Mouse (Mus musculus) lung, embryonic 16.5 days (tissue): ENCODE measurements around the gene Cyp4a14. TPM values are rescaled to one million over a fixed set of nuclear protein-coding genes. Genes with fewer than 3 reads are reported as not detected.

Experiments
- ATAC-seq: fragments of 200-750 bp; cut with Nextera tagmentation; 2 replicates; pipeline ENCODE4 v1.8.0; 2017; ENCODE audit warnings: low read depth, mild to moderate bottlenecking, moderate library complexity
- H3K27ac ChIP-seq: fragments of 300-500 bp; sonication (generic); 2 replicates; pipeline ENCODE4 v1.5.1; 2014; ENCODE audit warnings: mild to moderate bottlenecking, control low read depth, low read length
- H3K27me3 ChIP-seq: fragments of 300-500 bp; sonication (generic); 2 replicates; pipeline ENCODE4 v1.6.1; 2014; ENCODE audit warnings: low read depth, low read length, mixed read lengths; ENCODE audit not compliant: control insufficient read depth, insufficient read depth
- H3K36me3 ChIP-seq: fragments of 300-500 bp; sonication (generic); 2 replicates; pipeline ENCODE4 v1.6.1; 2014; ENCODE audit warnings: low read length; ENCODE audit not compliant: control insufficient read depth, insufficient read depth
- H3K4me1 ChIP-seq: fragments of 300-500 bp; sonication (generic); replicated peaks from 2 replicates; pipeline ENCODE4 v1.6.1; 2014; ENCODE audit warnings: low read length, mixed read lengths; ENCODE audit not compliant: control insufficient read depth, insufficient read depth
- H3K4me2 ChIP-seq: fragments of 300-500 bp; sonication (generic); 2 replicates; pipeline ENCODE4 v1.6.1; 2014; ENCODE audit warnings: low read depth, low read length, control low read depth
- H3K4me3 ChIP-seq: fragments of 300-500 bp; sonication (generic); 2 replicates; pipeline ENCODE4 v1.5.1; 2014; ENCODE audit warnings: mild to moderate bottlenecking, low read length, control low read depth
- H3K9ac ChIP-seq: fragments of 300-500 bp; sonication (generic); 2 replicates; pipeline ENCODE4 v1.6.1; 2014; ENCODE audit warnings: low read length, control low read depth
- H3K9me3 ChIP-seq: fragments of 300-500 bp; sonication (generic); 2 replicates; pipeline ENCODE4 v1.6.1; 2016; ENCODE audit warnings: low read length; ENCODE audit not compliant: control insufficient read depth
- WGBS: fragments of 180-500 bp; shearing (Covaris S2); extraction: QIAGEN DNeasy Blood & Tissue Kit; methylation state at CpG from one replicate; pipeline ENCODE4 v1.1.7; 2014; 5-methylcytosine and 5-hydroxymethylcytosine counted together
- polyA plus RNA-seq: library from polyadenylated mRNA; unstranded; fragments of >200 nt; fragmentation: Nextera tagmentation; extraction: Ambion mirVana; gene quantifications from 2 replicates; pipeline ENCODE4 v1.2.1, GENCODE M21; 2015

Gene Cyp4a14
- polyA plus RNA-seq, 1 experiment from 2014 or later: not detected

DNA sequence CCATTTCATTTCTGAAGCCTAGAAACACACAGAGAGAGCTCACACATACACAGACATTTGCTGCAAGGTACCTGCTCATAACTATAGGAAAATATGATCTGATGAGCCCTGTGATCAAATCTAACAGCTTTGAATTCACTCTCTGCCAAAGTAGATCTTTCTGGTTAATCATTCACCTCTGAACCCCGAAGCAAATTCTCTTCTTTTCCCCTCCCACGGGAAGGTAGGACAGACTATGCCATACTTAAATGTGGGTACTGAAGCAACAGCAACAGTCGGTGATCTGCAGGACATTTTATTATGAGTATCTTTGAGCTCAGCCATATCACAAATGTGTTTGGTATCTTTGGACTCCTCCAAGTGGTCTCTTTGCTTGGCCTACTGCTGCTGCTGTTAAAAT is 43.6 kb downstream of the Cyp4a14 start, which contains the start of gene Cyp4a30b:
Gene Cyp4a30b, plus strand, starts transcription at position 301 of the 400 bp plus-strand sequence.
- no peak within 1 kb of the TSS for H3K9ac ChIP-seq
- no peak within 1 kb of the TSS for H3K27ac ChIP-seq
- no peak within 1 kb of the TSS for H3K4me3 ChIP-seq
- no peaks in the 10 kb centered on the region for H3K36me3 ChIP-seq
- no peaks in the 10 kb centered on the region for H3K9me3 ChIP-seq
- no peaks in the 10 kb centered on the region for H3K27me3 ChIP-seq
- H3K4me1 ChIP-seq: no peaks in the 10 kb centered on the region
- ATAC-seq: no peak
- no peak within 1 kb of the TSS for H3K4me2 ChIP-seq
- WGBS: 58% methylated on average over 3 of the region's 3 CpGs

DNA sequence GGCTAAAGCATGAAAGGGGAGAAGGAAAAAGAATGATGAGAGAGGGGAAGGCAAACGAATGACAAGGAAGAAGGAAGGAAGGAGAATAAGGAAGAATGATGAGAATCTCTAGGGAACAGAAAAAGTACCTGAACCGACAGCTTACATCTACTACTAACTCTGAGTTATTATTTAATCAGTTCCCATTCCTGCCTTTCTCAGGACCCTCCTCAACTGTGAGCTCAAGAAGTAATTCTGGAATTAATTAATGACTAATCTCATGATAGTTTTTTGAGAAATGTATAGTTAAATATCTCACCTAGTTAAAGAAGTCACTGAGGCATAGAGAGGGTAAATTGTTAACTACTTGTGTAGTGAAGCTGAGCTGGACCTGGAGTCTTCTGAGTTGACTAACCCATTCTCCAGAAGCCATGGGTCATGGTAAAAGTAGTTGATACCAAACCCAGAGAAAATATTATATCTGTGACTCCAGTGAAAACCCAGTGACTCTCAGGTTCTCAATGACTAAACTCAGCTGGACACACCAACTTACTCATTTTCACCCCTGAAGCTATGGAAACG is 45.3 kb downstream of the Cyp4a14 start:
- Histone ChIP-seq H3K4me2 (no peak overlapping the region), H3K4me3 (no peak overlapping the region), H3K9ac (no peak overlapping the region), H3K4me1 (no peaks in the 10 kb centered on the region), H3K9me3 (no peaks in the 10 kb centered on the region), H3K36me3 (no peaks in the 10 kb centered on the region), H3K27ac (no peak overlapping the region), H3K27me3 (no peaks in the 10 kb centered on the region)
- WGBS: 57% methylated on average over 3 of the region's 3 CpGs
- ATAC-seq: no peak

Other genes starting within 250 kb of the Cyp4a14 start
- gene Cyp4a12a, start 197.1 kb downstream of the Cyp4a14 start, polyA plus RNA-seq: not detected in 2 replicates
- not detected in 2 replicates for gene Cyp4a12b, start 84.5 kb downstream of the Cyp4a14 start, polyA plus RNA-seq
- gene Cyp4a30b, start 43.5 kb downstream of the Cyp4a14 start, polyA plus RNA-seq: not detected in 2 replicates
- gene Cyp4a10, start 22.1 kb upstream of the Cyp4a14 start, polyA plus RNA-seq: not detected in 2 replicates
- not detected in 2 replicates for gene Cyp4a31, start 67.5 kb upstream of the Cyp4a14 start, polyA plus RNA-seq
- gene Cyp4a32, start 104.8 kb upstream of the Cyp4a14 start, polyA plus RNA-seq: not detected in 2 replicates
- gene Cyp4b1, start 151.6 kb upstream of the Cyp4a14 start, polyA plus RNA-seq: 27.5 and 32.9 TPM in 2 replicates
- gene Efcab14, start 241.6 kb upstream of the Cyp4a14 start, polyA plus RNA-seq: 32.4 and 36.9 TPM in 2 replicates